Mouse (Mus musculus): ENCODE data around the gene Uchl4. TPM values are rescaled to one million over a fixed set of nuclear protein-coding genes. Genes with fewer than 3 reads are reported as not detected.
"Not testable (repeated sequence)": the region's sequence is repeated elsewhere in the genome, so short reads cannot be mapped to it uniquely, and the experiment has no call there.

The Uchl4 gene
- 1 to 10 TPM; 1.3 to 2.2 TPM for total RNA-seq (2021)
- long read RNA-seq, experiment 1, result 0 reads
- long read RNA-seq, experiment 2, result 0 reads

DNA sequence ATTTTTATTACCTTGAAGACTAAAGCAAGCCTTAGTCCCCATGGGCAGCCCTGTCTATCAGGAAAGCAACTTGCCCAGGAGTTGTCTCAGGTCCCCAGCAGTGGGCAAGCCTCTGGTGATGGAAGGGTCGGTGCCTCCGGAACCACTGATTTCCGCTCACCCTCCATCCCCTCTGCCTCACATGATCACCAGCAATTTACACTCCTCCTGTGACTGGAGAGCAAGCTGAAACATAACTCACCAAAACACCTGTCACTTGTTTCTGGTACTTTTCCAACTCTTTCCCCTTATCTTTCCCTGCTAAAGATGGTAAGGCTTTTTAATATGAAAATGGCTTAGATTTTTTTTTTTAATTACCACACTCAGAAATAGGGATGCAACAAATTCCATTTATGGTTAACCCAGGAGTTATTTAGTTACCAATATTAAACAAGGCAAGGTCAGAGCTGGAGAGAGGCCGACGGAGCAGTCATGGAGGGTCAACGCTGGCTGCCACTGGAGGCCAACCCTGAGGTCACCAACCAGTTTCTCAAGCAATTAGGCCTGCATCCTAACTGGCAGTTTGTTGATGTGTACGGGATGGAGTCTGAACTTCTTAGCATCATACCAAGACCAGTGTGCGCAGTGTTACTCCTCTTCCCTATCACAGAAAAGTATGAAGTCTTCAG, at the start of gene Uchl4:
TSS of gene Uchl4 (plus strand) at position 434 of the 668 bp plus-strand sequence.
- DNase-seq, result no peak
- intact Hi-C loops (cut with DNase I), result no loop called here

DNA sequence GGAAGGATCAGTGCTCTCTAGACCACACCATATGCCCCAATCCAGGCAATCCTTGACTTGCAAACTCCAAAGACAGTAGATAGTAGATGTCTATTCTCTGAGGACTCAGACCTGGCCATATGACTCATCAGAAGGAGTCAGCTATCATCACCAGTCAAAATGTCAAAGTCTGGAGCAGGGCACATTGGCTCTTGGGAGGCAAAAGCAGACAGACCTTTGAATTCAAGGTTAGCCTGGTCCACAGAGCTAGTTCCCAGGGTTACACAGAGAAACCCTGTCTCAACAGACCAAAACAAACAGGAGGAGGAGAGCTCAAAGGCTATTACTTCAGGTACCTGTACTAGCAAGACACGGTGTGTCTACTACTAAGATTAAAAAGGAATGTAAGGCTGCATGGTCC, 41.1 kb upstream of the Uchl4 start:
- DNase-seq, result no peak

DNA sequence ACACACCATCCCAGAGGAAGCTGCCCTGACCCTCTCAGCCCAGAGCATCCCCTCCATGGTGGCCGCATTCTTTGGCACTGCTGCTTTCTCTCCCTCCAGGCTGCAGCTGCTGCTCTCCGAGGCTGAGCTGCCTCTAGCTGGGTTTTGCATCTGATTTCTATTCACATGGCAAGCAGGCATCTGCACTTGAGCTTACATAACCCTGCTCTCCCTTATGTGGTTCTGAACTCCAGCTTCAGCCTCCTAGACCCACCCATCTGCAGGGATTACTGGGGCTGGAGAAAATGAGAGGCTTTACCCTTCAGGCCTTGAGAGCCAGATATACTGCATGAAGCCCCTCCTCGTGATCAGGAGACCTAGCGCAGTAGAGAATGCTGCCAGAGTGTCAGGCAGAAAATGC, 39.4 kb upstream of the Uchl4 start:
- DNase-seq, result no peak
- intact Hi-C loops (cut with DNase I), result no loop called here

More for the DNA sequence above, 41.1 kb upstream of the Uchl4 start:
- intact Hi-C loops (cut with DNase I), result no loop called here

DNA sequence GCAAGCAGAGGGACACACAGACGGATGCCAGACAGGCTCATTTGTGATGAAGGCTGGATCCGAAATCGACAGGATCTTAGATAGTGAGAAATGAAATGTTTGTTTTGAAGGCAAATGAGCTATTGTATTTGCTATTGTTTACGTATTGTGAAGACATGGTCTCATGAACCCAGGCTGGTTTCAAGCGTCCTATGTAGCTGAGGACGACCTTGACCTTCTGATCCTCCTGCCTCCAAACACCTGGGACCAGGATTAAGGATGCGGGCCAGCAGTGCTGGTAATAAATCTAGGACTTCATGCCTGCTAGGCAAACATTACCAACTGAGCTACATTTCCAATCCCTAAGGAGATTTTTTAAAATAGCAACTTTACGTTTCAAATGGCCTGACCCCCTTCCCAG, 37.5 kb upstream of the Uchl4 start:
- intact Hi-C loops (cut with DNase I), result no loop called here
- DNase-seq, result no peak

DNA sequence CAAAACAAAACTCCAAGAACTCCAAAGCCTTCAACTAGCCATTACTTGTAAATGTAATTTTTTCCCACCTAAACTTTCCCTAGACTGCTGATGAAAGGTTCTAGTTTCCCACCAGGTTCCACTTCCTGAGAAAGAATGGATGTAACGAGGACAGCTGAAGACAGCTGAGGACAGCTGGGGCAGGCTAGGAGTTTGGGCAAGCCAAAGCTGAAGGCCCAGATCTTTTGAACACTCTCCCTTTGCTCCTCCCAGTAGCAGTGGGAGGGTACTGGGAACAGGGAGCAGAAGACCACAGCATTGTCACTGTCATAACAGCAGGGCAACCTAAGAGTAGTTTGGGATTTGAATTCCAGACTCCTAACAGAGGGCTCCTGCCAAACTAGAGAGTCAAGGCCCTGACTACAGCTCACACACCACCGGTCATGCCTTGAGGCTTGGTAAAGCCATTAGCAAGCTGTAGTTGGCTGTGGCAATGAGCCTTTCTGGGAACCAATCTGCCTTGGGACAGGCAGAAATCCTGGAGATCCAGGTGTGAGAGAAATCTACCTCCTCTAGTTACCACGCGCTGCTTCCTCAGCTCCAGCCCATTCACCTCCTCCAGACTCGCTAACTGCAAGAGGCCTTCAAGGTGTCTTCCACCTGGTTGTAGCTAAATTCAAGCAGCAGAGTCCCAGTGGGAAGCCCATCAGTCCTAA, 36.8 kb upstream of the Uchl4 start:
- intact Hi-C loops (cut with DNase I), result no loop called here
- DNase-seq, result no peak

DNA sequence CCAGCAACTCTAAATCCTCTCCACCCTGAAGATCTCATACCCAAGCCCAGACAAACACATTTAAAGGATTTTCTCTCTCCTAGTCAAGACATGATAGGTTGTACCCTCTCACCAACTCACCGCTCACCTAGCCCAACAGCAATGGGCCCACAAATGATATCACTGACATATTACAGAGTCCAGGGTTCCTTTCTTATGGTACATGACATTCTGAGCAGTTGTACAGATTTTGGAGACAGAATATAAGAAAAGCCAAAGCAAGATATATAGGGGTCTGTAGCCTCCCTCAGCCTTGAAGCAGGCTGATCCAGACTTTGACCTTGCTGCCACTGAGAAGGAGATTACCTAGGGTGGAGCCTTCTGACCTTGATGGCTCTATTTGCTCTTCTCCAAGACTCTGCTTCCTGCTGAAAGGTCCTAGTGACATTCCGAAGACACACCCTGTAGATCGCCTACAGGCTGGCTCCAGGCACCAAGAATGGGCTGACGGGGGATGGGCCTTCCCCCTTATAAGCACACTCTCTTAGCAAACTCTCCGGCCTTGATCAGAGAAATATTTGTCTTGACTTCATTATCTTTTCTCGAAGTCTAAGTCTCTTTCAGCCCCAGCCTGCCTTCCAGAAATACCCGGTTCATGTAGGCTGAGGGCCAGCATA, 36.1 kb upstream of the Uchl4 start:
- DNase-seq; intact Hi-C loops (cut with DNase I): not testable (repeated sequence)

DNA sequence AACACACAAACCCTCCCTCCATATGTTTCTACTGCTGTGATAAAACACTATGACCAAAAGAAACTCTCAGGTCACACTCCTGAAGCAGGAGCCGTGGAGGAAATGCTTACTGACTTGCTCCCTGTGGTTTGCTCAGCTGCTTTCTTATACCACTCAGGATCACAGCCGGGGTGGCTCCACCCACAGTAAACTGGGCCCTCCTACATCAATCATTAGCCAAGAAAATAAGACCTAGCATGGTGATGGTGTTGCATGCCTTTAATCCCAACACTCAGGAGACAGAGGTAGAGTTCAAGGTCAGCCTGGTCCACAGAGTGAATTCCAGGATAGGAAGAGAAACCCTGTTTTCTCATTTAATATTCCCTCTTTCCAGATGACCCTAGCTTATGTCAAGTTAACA, 35.1 kb upstream of the Uchl4 start:
- intact Hi-C loops (cut with DNase I), result no loop called here
- no peak for DNase-seq

DNA sequence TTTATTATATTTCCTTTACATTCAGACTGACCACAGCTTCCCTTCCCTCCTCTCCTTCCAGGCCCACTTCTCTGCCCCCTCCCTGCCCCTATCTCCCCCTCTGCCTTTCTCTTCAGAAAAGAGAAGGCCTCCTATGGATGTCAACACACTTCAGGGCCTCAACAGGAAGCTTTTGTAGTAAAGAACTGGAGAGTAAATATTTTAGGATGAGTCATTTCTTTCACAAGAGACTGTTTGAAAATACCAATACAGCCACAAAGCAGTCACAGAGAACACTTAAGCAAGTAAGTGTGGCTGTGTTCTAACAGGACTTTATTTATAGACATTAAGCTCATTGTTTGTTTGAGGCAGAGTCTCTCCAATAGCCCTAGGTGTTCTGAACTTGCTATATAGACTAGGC, 32.7 kb upstream of the Uchl4 start:
- no peak for DNase-seq
- intact Hi-C loops (cut with DNase I), result no loop called here

DNA sequence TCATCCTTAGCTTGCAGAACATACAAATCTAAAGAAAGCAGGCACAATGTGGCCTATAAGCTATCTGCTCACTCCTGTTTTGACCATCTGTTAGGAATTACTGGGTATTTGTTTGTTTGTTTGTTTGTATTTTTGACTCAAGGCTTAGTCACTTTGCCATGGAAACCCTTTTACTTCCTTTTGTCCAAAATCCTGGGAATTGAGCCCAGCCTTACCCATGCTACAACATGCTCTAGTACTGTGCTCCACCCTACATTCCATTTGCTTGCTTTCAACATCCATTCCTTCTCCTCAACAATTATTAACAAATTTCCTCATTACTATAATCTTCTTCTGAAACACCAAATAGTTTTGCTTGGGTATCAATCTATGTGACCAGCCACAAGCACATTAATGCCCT, 32.1 kb upstream of the Uchl4 start:
- DNase-seq, result no peak
- intact Hi-C loops (cut with DNase I), result no loop called here

DNA sequence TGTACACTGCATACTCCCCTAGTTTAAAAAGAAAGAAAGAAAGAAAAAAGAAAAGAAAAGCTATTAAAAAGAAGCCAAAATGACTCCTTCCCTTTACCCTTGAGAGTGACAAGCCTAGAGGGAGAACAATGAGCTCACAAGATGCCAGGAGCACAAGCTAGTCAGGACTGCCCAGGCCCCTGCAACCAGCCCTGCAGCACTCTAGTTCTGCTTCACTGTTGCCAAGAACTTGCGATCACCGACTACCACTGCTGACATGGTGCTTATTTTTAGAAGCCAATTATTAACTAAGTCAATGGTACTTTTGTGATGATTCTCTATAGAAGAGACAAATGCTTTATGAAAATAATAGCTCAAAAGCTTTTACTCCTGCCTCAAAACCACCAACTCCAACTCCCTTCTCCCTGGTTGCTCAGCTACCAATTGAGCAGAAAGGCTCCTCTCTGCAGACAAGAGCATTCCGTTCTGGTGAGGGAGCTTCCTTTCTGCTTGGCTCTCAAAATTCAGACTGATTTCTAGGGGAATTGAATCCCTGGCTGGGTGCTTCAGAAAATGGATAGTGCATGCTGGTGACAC, 27.4 kb upstream of the Uchl4 start:
- intact Hi-C loops (cut with DNase I), result no loop called here
- no peak for DNase-seq

DNA sequence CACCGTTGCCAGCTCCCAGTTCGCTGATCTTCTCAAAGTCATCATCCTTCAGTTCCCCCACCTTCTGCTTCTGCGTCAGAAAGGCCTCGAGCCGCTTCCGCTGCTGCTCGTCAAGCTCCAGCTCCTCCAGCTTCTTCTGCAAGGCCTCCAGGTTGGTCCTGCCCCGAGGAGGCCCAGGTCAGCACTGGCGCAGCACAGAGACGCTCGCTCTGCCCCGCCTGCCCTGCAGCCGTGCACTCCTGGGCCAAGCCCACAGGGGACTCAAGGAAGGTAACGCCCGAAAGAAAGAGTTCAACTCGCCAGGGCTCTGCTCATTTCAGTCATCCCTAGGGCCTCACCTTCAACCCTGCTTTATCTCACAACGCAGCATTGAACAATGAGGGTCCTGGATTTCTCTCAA, 20.5 kb upstream of the Uchl4 start:
- intact Hi-C loops (cut with DNase I), result no loop called here
- no peak for DNase-seq

DNA sequence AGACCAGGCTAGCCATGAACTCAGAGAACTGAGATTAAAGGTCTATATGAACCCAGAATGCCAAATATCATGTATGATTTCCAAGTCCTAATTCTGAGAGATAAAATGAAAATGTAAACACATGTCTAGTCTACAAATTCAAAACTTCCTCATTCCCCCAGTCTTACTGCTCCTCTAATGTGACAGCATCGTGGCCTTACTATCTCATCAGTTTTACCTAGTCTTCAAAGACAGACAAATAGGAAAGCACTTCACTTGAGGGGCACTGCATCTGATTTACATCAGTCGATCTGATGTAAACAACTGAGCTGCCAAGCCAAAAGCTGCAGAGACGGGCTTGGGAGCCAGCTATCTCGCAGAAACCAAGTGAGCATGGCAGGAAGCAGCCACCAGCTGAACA, 18.9 kb upstream of the Uchl4 start:
- no peak for DNase-seq
- intact Hi-C loops (cut with DNase I), result no loop called here

DNA sequence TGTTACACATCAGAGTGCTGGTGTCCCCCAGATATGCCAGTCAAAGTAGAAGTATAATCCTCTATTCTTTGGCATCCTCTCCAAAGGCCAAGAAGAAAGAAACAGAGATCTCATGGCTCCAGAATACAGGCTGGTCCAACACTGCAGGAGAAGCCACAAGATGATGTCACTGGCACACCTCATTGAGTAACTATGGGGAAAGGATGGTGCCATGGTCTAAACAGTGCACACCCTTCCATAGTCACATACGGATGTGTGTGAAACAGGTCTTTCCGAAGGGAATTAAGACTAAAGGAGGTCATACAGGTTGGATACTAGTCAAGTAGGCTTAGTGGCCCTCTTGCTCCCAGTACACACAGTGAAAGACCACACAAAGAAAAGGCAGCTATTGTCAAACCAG, 18.4 kb upstream of the Uchl4 start:
- intact Hi-C loops (cut with DNase I), result no loop called here
- no peak for DNase-seq

DNA sequence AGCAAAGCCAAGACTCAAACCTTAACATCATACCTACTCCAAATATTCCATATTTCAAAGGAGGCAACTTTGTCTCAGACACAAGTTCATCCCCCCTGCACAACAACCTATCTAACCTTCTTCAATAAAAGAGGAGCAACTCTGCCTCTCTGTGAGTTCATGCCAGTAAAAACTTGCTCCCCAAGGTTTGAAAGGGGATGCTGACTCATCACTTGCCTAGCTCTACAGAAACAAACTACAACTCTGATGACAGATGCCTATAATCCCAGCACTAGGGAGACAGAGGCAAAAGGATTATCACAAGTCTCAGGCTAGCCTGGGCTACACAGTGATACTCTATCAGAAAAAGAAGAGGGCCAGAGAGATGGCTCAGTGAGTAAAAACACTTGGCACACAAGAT, 17.1 kb upstream of the Uchl4 start:
- DNase-seq, result no peak
- intact Hi-C loops (cut with DNase I), result no loop called here

DNA sequence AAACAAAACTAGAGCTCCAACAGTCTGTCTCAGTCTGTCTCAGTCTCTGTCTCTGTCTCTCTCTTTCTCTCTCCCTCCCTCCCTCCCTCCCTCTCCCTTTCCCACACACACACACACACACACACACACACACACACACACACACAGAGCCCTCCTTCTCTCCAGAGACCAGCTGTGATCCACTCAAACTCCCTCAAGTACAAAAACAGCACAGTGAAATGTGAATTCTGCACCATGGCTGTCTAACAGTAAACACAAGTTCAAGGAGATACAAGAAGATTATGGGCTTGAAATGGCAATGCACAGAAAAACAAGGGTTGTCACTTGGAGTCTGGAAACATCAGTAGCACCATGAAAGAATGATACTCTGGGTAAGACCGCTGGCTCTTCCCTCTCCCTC, 15.7 kb upstream of the Uchl4 start:
- DNase-seq, result no peak
- intact Hi-C loops (cut with DNase I), result no loop called here

DNA sequence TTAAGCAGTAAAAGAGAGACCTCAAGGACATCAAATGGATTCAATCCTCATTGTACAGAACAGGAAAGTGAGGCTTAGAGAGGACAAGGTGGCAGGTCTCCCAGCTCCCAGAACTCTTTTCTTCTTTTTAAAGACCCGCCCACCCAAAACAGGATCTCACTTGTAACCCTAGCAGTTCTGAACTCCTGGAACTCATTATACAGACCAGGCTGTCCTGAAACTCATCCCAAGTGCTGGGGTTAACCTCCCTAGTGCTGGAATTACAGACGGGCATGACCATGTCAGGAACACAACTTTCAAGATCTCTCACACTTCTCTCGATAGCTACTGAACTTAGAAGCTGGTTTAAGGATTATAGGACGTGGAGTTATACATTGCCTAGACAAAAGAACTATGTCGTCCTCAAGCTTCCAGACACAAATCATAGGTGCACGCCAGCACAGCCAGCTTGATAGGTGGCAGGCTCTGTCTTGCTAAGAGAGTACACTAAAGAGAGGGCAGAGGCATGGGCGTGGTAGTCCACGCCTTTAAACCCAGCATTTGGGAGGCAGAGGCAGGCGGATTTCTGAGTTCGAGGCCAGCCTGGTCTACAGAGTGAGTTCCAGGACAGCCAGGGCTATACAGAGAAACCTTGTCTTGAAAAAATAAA, 15.1 kb upstream of the Uchl4 start:
- DNase-seq, result no peak
- intact Hi-C loops (cut with DNase I), result no loop called here

DNA sequence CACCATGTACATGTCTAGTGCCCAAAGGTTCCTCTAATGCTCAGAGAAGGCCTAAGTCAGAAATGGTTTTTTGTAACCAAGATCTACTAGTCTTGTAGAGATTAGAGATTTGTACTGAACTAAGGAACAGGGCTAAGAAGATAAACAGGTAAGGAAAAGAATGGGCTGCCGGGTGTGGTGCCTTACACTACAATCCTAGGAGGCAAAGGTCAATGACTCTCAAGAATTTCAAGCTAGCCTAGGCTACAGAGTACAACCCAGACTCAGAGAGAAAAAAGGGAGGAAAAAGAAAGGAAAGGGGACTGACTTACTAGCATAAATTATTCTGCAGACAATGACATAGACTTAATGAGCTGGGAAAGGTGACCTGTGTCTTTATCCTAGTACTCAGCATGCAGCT, 14.4 kb upstream of the Uchl4 start:
- no peak for DNase-seq
- intact Hi-C loops (cut with DNase I), result no loop called here

DNA sequence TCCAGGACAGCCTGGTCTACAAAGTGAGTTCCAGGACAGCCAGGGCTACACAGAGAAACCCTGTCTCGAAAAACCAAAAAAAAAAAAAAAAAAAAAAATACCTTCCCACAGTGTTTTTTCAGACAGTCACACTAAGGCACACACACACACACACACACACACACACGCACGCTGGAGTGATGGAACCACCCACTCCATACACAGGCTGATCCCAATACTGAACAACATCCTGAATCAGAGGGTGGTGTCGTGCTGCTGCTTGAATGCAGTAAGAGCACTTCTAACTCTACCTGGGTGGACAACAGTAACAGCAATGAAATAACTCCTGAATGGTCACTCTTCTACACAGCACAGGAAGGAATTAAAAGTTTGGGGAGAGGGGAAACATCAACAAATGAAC, 13.5 kb upstream of the Uchl4 start:
- DNase-seq, result no peak
- intact Hi-C loops (cut with DNase I), result no loop called here

DNA sequence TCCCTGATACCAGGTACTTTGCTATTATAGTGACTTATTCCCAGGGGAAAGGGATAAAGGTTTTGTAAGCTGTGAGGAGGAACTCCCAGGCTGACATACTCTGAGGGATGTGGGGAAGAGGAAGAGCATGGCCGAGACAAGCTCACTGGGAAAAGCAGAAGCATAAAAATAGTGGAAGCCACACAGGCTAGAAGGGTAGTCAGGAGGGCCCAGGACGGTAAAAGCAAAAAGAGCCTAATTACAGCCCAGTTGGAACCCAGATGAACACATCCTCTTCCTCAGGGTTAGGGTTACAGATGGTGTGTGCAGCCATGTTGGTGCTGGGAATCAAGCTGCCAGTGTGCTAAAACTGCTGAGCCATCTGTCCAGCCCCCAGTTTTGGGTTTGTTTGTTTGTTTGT, 12.9 kb upstream of the Uchl4 start:
- intact Hi-C loops (cut with DNase I), result no loop called here
- no peak for DNase-seq

DNA sequence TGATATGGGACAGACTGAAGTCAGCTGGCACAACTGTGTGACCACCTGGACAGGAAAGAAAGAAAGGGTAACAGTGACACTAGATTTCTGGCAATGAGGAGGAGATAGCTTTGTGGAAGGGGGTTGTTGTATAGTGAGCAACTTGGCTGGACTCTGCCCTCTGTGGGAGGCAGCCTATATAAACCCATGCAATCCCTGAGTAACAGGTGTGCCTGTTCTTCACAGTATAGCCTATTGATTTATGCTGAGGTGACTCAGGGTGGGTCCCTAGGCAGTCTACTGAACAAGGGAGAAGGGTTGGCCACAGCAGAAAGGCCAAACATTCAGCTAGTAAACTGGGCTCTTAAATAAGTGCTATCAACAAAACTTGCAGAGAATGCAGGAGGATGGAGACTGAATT, 9.2 kb upstream of the Uchl4 start:
- DNase-seq, result no peak
- intact Hi-C loops (cut with DNase I), result no loop called here

DNA sequence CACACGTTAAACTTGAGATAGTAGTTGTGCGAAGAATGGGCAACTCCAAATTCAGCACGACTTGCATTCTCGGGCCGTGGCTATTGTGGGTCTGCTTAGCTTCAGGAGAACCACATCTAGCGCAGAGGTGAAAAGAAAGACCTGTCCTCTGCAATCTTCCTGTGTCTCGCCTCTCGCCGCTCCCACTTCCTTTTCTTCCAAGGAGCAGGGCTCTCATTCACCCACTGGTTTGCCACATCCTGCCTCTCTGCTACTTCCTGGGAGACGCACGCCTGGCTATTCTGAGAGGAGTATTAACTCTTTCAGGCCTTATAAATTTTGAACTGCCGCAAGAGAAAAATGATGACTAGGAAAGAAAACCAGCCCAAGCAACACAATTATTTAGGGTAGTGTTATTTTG, 7.3 kb upstream of the Uchl4 start:
- intact Hi-C loops (cut with DNase I), result no loop called here

More for the DNA sequence above, 7.3 kb upstream of the Uchl4 start:
- DNase-seq, result no peak

All from gastrocnemius, postnatal 36 days (tissue).